Mouse (Mus musculus): ENCODE measurements at regions not wholly inside any gene's neighbourhood (a gene's known extent, or its start where the extent isn't known, plus 50 kb on each side); places are given as distances from the start of the nearest gene placed in this dataset.

GRCm38 (mm10) chr4:138509901-138510300 is 55.8 kb downstream of the Camk2n1 start:
- DNase-seq (ENCODE audit: low spot score in 2 of 2): no peak
- intact Hi-C loops (cut with DNase I): loop anchor here (5.0 kb wide), 1 partner anchor 182 kb away; no protein-coding TSS in a partner anchor

- DNase-seq (ENCODE audit: low spot score in 2 of 2): no peak
- intact Hi-C loops (cut with DNase I): no loop called here
Measured at GRCm38 (mm10) chr4:138513876-138514275, 59.8 kb downstream of the Camk2n1 start.

Measured in left cerebral cortex, postnatal 36 days (tissue).